Mouse (Mus musculus) inflammation-experienced regulatory T-cells, adult 6 months (primary cell): ENCODE data around the gene Xbp1. TPM values are rescaled to one million over a fixed set of nuclear protein-coding genes. Genes with fewer than 3 reads are reported as not detected.
"Not testable (repeated sequence)": the region's sequence is repeated elsewhere in the genome, so short reads cannot be mapped to it uniquely, and the experiment has no call there.

Source experiments
- ATAC-seq: one replicate; pipeline ENCODE4 v1.8.0; 2017
- polyA plus RNA-seq, 3 experiments: library from polyadenylated mRNA; unstranded; fragments of 100-300 nt; shearing (Covaris generic); gene quantifications; one replicate each; pipeline ENCODE4 v1.2.1; 2017

Gene Xbp1
- 10 to 100 TPM; 41.8 to 48.9 (median 45.0) TPM for polyA plus RNA-seq

DNA sequence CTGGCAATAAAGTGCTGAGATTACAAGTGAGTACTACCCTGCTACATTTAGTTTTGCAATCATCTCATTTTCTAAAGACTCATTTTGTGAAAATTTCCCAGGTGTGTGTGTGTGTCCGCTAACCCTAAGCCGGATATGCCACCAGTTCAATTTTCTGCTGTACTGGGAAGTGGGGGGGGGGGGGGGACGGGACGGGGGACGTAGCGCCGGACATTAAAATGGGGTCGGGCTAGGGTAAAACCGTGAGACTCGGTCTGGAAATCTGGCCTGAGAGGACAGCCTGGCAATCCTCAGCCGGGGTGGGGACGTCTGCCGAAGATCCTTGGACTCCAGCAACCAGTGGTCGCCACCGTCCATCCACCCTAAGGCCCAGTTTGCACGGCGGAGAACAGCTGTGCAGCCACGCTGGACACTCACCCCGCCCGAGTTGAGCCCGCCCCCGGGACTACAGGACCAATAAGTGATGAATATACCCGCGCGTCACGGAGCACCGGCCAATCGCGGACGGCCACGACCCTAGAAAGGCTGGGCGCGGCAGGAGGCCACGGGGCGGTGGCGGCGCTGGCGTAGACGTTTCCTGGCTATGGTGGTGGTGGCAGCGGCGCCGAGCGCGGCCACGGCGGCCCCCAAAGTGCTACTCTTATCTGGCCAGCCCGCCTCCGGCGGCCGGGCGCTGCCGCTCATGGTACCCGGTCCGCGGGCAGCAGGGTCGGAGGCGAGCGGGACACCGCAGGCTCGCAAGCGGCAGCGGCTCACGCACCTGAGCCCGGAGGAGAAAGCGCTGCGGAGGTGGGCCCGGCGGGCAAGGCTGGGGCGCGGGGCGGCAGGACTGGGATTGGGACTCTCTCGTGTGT, at the start of gene Xbp1:
Gene Xbp1 (plus strand): TSS at position 248 of the 854 bp plus-strand sequence.
- ATAC-seq: peak; percentile 94

- peak; percentile 50 for ATAC-seq
Measured at GRCm38 (mm10) chr11:5474130-5474529, 46.3 kb upstream of the Xbp1 start.

- ATAC-seq: not testable (repeated sequence)
Measured at GRCm38 (mm10) chr11:5475556-5476118, 44.8 kb upstream of the Xbp1 start.

- no peak for ATAC-seq
Measured at GRCm38 (mm10) chr11:5476806-5477205, 43.7 kb upstream of the Xbp1 start.

DNA sequence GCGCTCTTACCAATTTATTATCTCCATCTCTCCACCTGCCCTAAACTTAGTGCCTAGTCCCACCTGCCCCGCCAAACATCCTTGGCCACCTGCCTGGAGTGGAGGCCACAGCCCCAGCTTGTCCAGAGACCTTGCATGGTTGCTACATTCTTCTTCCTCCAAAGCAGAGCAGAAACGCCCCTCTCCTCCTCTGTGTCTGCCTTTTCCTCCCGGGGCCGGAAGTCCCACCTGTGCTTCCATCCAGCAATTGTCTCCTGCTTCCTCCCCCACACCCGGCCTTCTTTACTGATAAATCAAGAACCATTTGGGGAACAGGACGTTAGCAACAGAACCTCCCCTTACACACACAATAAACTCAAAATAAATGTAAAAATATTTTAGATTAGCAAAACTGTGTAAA, 42.3 kb upstream of the Xbp1 start:
- ATAC-seq: no peak

- no peak for ATAC-seq
Measured at GRCm38 (mm10) chr11:5478831-5479230, 41.6 kb upstream of the Xbp1 start.

GRCm38 (mm10) chr11:5482581-5482980, 37.9 kb upstream of the Xbp1 start:
- no peak for ATAC-seq

DNA sequence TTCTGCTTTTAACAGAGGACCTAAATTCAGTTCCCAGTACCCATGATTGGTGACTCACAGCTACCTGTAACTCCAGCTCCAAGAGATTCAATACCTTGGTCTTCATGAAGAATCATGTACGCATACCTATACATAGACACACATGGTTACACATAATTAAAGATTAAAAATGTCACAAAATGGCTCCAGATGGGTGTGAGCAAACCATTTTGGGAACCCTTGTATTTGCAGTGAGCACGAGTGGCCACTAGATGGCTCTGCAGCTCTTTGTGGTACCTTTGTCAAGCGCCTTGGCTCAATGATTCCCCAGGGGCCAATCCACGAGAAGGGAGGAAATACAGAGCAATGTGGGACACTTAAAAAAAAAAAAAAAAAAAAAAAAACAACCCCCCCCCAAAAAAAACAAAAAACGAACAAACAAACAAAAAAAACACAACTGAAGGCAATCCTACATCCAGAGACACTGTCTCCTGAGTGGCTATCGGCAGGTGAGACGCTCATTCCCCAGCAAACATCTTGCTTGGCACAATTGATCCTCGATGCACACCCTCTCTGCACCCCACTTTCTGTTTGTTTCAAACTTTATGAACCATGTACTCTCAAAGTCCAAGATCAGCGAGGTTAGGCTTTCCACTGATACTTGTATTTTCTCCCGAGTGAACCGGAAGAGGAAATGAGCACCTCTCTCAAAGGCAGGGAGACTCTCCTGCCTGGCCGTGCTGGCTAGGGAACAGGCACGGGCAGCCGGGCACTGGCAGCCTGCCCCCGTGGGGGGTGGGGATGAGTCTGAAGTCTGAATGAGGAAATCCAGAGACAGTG, 35.1 kb upstream of the Xbp1 start:
- ATAC-seq: peak; percentile 94

DNA sequence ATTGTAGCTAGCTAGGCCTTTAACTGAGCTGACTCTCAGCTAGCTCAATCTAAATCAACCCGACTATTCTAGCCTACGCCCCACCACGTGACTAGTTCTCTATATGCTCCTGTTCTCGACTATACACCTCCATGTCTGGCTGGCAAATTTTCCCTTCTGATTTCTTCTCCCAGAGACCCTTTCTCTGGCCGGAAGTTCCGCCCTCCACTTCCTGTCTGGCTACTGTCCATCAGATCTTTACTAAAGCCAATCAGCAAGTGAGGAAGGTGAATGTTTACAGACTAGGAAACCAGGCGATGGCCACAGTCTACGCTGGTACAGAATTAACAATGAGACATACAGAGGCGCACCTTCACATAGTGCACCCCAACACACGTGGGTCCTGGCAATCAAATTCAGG, 31.0 kb upstream of the Xbp1 start:
- not testable (repeated sequence) for ATAC-seq

- ATAC-seq: no peak
Measured at GRCm38 (mm10) chr11:5490989-5491656, 29.3 kb upstream of the Xbp1 start.

- no peak for ATAC-seq
Measured at GRCm38 (mm10) chr11:5491912-5492311, 28.5 kb upstream of the Xbp1 start.

DNA sequence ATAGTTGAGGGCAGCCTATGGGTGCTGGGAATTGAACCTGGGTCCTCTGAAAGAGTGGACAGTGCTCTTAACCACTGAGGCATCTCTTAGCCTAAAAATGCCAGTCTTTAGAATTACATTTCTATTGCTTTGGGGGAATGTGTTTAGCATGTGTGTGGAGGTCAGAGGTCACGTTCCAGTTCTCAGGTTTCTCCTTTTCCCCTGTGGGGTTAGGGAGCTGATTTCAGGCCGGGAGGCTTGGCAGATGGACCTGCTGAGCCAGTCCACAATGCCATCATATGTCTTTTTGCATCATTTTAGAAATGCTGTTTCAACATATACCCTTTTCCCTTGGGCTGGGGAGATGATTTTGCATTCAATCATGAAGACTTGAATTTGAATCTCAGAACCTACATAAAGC, 26.6 kb upstream of the Xbp1 start:
- no peak for ATAC-seq

DNA sequence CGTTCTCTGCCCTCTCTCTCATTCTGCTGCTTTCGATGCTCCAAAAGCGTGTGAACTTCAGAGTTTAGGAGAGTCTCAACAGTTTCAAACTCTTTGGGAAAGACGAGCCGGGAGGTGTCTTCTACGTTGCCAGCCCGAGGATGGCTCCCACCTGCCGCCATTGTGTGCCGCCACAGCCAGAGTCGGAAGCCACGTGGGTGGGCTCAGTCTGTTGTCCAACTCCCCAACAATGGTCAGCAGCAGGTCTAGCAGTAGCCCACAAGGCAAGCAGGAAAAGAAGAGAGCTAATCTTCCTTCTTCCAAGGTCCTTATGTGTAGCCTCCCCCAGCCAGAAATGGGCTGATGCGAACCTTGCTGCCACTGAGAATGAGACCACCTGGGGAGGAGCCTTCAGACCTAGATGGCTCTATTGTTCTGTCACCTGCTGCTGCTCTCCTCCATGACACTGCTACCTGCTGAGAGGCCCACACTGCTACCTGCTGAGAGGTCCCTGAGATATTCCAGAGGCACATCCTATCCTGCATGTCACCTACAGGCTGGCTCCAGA, 25.1 kb upstream of the Xbp1 start:
- no peak for ATAC-seq

- ATAC-seq: no peak
Measured at GRCm38 (mm10) chr11:5495906-5496305, 24.6 kb upstream of the Xbp1 start.

- no peak for ATAC-seq
Measured at GRCm38 (mm10) chr11:5496559-5497248, 23.8 kb upstream of the Xbp1 start.

- no peak for ATAC-seq
Measured at GRCm38 (mm10) chr11:5498422-5498821, 22.0 kb upstream of the Xbp1 start.

GRCm38 (mm10) chr11:5498931-5499661, 21.4 kb upstream of the Xbp1 start:
- ATAC-seq: no peak

- peak; percentile 28 for ATAC-seq
Measured at GRCm38 (mm10) chr11:5499961-5500644, 20.4 kb upstream of the Xbp1 start.

DNA sequence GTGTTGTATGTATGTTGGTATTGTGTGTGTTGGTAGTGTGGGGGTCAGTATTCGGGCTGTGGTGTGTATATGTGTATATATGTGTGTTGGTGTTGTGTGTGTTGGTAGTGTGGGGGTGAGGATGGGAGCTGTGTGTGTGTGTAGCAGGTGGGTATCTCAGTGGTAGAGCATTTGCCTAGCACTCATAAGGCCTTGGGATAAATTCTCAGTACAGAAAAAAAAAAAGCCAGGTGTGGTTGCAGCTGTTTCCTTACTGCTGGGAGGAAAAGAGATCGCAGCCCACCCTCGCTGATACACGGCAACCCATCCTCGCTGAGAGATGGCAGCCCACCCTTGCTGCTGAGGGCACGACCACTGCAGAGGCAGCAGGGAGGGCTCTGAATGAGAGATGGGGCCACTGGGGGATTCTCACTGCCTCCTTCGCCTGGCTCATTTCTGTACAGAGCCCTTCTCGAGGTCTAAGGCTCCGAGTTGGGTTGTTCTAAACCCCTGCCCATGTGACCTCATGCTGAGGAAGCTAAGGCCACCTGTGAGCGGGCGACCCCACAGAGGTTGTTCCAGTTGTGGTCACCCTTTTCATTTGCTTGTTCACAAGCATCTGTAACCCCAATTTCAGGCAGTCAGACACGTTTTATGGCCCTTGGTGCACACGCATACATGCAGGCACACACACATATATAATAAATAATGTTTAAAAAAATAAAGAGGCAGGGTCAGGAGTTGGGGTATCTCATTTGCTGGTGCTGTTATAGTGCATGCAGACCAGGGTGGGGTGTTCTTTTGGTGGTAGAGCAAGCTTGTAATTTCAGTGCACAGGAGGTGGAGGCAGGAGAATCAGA, 19.3 kb upstream of the Xbp1 start:
- no peak for ATAC-seq
